Mouse (Mus musculus) embryonic fibroblast, embryonic 13.5 days (primary cell): Measurements from ENCODE around the gene Ttc25. TPM values are rescaled to one million over a fixed set of nuclear protein-coding genes. Genes with fewer than 3 reads are reported as not detected.

Source experiments
- H3K27ac ChIP-seq: 2 replicates; pipeline ENCODE4 v1.5.1; 2012; ENCODE audit warnings: low read length, control low read depth, inconsistent platforms; ENCODE audit not compliant: insufficient read depth
- H3K4me1 ChIP-seq: 2 replicates; pipeline ENCODE4 v1.6.1; 2011; ENCODE audit warnings: low read length; ENCODE audit not compliant: control insufficient read depth, insufficient read depth
- H3K4me3 ChIP-seq: 2 replicates; pipeline ENCODE4 v1.5.1; 2011; ENCODE audit warnings: mild to moderate bottlenecking, control low read depth, low read length; ENCODE audit not compliant: insufficient read depth
- CTCF ChIP-seq: IDR thresholded peaks from 2 replicates; pipeline ENCODE4 v1.5.1; 2011; ENCODE audit warnings: mild to moderate bottlenecking, control low read depth, low read length, moderate library complexity, borderline replicate concordance; ENCODE audit not compliant: insufficient read depth
- POLR2A ChIP-seq: IDR thresholded peaks from 2 replicates; pipeline ENCODE4 v1.6.1; 2011; ENCODE audit warnings: low read depth, mild to moderate bottlenecking, control low read depth, low read length, moderate library complexity
- polyA plus RNA-seq: library from polyadenylated mRNA; stranded (reverse); fragments of >200 nt; gene quantifications from 2 replicates; pipeline ENCODE4 v1.2.4, GENCODE M21; 2011; ENCODE audit warnings: low read depth; ENCODE audit not compliant: missing spikeins, insufficient read length

The Ttc25 gene
- polyA plus RNA-seq, 1 experiment, result not detected

- Histone ChIP-seq H3K4me1 (no peaks in the 10 kb centered on the region), H3K4me3 (no peak overlapping the region), H3K27ac (no peak overlapping the region)
- TF ChIP-seq POLR2A (no peak), CTCF (no peak)
Observed at GRCm38 (mm10) chr11:100567815-100568245, 22.4 kb downstream of the Ttc25 start.

GRCm38 (mm10) chr11:100568692-100569091, 23.3 kb downstream of the Ttc25 start:
- Histone ChIP-seq H3K27ac (no peak overlapping the region), H3K4me3 (no peak overlapping the region), H3K4me1 (no peaks in the 10 kb centered on the region)
- TF ChIP-seq CTCF (no peak), POLR2A (no peak)

DNA sequence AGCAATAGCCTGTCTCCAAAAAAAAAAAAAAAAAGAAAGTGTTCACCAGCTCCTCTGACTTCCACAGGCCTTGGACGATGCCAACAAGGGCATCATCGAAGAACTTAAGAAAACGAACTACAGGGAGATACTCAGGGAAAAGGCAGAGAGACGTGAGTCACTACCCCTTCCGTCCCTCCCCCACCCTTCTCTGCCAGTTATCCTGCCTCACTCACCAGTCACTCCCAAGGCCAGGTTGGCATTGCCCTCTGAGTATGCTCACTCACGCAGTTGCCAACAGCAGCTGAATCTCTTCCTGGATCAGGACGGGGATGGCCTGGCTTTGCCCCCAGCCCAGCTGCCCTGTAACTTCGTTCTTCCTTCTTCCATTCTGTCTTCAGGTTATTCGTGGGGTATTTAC, 24.4 kb downstream of the Ttc25 start:
- H3K4me1 ChIP-seq, result no peaks in the 10 kb centered on the region
- H3K27ac ChIP-seq, result no peak overlapping the region
- TF ChIP-seq POLR2A (no peak), CTCF (no peak)
- H3K4me3 ChIP-seq, result no peak overlapping the region

DNA sequence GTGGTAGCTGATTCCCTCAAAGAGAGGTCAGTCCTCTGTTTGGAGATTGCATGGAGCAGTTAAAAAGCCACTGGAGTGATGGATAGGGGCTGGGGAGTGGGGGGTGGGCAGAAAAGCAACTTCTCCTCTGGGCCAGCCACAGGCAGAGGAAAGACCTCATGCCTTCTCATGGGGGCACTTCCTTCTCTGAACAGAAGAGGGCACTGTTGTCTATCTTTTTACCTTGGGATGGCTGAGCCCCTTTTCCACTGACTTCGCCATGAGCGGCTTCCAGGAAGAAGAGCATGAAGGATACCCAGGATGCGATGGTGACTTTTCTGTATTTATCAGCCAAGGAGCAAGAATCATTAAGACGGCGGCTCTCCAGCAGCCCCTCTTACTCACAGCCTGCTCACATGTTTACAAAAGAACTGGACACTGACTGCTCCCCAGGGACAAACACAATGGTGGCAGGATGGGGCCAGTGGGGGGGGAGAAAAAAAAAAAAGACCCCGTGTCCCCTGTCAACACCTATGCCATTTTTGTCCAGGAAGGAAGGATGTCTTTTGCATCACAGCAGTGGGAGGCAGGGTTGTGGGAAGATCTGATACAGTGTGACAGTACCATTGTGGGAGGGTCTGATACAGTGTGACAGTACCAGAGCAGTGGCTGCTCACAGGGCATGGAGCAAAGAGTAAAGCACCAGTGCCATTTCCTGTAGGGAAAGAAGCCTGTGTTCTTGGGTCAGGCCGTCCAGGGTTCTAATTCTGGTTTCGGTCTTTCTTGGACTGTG, 25.2 kb downstream of the Ttc25 start:
- Histone ChIP-seq H3K4me3 (no peak overlapping the region), H3K27ac (no peak overlapping the region), H3K4me1 (no peaks in the 10 kb centered on the region; the same call in 1 of the 2 replicates)
- TF ChIP-seq CTCF (peak; percentile 44; the same call in 1 of the 2 replicates), POLR2A (no peak)

DNA sequence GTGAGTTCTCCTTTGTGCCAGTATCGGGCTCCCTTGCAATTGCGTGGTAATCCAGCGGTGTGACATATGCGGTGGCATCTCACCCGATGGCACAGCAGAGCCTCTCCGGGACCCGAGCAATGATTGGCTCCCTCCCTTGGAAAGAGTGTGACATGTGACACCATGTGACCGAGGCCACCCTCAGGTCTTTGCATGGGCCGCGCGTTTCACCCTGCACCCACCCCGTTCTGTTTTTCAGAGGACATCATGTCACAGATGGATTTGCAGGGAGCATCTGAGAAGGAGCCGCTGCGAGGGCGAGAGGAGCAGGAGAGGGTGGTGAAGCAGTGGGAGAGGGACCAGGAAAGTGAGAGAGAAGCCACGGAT, 25.8 kb downstream of the Ttc25 start:
- Histone ChIP-seq H3K4me3 (no peak overlapping the region), H3K27ac (no peak overlapping the region), H3K4me1 (no peaks in the 10 kb centered on the region; the same call in 1 of the 2 replicates)
- TF ChIP-seq CTCF, result no peak
- TF ChIP-seq POLR2A, result no peak

- TF ChIP-seq CTCF (no peak), POLR2A (no peak)
- Histone ChIP-seq H3K4me1 (no peaks in the 10 kb centered on the region; the same call in 1 of the 2 replicates), H3K4me3 (no peak overlapping the region), H3K27ac (no peak overlapping the region)
Observed at GRCm38 (mm10) chr11:100574188-100574587, 28.8 kb downstream of the Ttc25 start.

DNA sequence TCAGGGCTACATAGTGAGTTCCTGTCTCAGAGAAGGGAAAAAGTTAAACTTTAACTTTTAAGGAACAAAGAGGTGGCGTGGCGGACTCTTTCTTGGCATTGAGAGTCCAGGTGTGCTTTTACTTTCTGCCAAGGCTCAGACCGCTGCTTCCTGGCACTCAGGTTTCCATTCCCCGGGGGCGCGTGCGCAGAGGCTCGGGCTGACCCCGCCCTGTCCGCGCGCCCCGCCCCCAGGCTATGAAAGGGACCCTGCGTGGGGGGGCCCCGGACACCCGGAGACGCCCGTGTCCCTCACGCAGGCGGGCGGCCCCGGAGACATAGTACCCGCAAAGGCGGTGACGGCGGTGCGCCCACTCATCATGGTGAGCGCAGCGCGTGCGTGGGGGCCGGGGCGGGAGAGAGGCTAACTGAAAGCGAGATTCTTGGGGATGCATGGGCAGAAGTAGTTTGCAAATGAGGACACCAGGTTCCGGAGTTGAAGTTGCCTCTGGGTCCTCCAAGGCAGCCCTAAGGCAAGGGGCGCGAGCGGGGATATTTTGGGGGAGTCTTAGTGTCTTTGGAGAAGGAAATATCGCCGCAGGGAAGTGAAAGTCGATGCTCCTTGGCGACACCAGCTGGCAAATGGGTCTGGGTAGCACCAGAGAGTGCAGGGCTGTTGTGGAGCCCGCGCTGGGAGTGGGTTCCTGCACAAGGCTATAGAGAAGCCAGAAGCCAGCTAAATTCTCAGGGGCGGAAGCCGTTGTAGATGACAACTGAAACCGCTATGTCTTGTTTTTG, 29.5 kb downstream of the Ttc25 start, which contains the start of gene Cnp:
Cnp (plus strand) TSS at position 197 of the 776 bp plus-strand sequence.
- H3K4me1 ChIP-seq, result no peaks in the 10 kb centered on the region; the same call in 1 of the 2 replicates
- peak within 1 kb of the TSS; percentile 17; the same call in 1 of the 2 replicates for H3K27ac ChIP-seq
- TF ChIP-seq POLR2A (peak; percentile 61), CTCF (no peak)
- H3K4me3 ChIP-seq, result peak within 1 kb of the TSS; percentile 57

GRCm38 (mm10) chr11:100575484-100575855, 30.1 kb downstream of the Ttc25 start:
- H3K4me1 ChIP-seq, result no peaks in the 10 kb centered on the region; the same call in 1 of the 2 replicates
- peak overlapping the region; percentile 57; the same call in 1 of the 2 replicates for H3K4me3 ChIP-seq
- no peak for TF ChIP-seq CTCF
- no peak for TF ChIP-seq POLR2A
- H3K27ac ChIP-seq, result no peak overlapping the region

DNA sequence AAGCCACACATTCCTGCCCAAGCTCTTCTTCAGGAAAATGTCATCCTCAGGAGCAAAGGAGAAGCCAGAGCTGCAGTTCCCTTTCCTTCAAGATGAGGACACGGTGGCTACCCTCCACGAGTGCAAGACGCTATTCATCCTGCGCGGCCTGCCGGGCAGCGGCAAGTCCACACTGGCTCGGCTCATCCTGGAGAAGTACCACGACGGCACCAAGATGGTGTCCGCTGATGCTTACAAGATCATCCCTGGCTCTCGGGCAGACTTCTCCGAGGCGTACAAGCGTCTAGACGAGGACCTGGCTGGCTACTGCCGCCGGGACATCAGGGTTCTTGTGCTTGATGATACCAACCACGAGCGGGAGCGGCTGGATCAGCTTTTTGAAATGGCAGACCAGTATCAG, 30.8 kb downstream of the Ttc25 start:
- no peak for TF ChIP-seq CTCF
- Histone ChIP-seq H3K27ac (no peak overlapping the region), H3K4me3 (no peak overlapping the region), H3K4me1 (no peaks in the 10 kb centered on the region; the same call in 1 of the 2 replicates)
